Mouse (Mus musculus): Measurements from ENCODE around the gene Cep63. TPM values are rescaled to one million over a fixed set of nuclear protein-coding genes. Genes with fewer than 3 reads are reported as not detected.

Cep63 gene
- polyA plus RNA-seq (2012; fragmentation: generic; extraction: Trizol) = 10 to 100 TPM in 1 of 2 experiments, 1 to 10 TPM in 1; 1.7 to 13.5 TPM

DNA sequence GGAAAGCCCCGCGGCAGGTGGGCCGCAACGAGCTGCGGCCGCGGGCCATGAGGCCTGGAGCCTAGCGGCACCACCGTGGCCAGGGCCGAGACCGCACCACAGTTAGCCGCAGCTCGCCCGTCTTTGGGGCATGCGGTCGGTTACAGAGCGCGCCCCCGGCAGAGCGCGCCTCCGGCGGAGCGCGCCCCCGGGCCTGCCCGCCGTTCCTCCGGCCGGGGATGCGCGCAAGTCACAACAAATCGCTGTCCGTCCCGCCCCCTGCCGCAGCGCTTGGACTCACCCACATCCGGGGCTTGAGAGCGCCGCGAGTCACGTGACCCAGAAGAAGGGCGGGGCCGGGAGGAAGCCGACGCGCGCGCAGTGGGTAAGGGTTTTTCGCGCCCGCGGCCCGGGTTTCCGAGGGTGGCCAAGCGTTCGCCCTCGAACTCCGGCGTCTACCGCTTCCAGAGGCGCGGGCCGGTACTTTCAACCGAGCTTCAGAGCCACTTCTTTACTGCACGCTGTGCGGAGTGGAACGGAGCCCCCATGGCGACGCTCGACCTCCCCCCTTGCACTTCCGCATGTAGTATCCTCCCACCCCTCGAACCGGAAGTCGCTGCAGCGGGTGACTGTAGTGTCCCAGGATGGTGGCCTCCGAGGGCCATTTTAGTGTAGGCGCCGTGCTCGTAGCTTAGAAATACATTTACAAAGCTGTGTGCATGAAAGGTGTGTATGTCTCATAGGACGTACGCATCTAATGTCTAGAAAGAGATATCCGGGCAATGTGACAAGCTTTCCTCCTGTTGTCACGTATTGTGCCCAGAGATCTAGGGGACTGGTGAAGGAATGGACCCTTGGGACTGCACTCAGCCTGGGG, at the start of gene Cep63, which contains the start of gene Anapc13:
Gene Cep63, minus strand, starts transcription at position 552 of the 856 bp plus-strand sequence.
Gene Anapc13, plus strand, starts transcription at position 314 of the 856 bp plus-strand sequence.

Other genes with a start within 250 kb of the Cep63 start
- gene Ky, start 120.8 kb downstream of the Cep63 start, polyA plus RNA-seq (2012; fragmentation: generic; extraction: Trizol) = not detected
- gene Anapc13, start 238 bp downstream of the Cep63 start, polyA plus RNA-seq (2012; fragmentation: generic; extraction: Trizol) = 100 to 1,000 TPM; 116 to 483 TPM
- gene Amotl2, start 90.1 kb upstream of the Cep63 start, polyA plus RNA-seq (2012; fragmentation: generic; extraction: Trizol) = 10 to 100 TPM; 10.8 to 60.8 TPM
- gene Ryk, start 208.4 kb upstream of the Cep63 start, polyA plus RNA-seq (2012; fragmentation: generic; extraction: Trizol) = 10 to 100 TPM; 18.3 to 76.3 TPM